Mouse (Mus musculus): Measurements from ENCODE around the gene Hipk3. TPM values are rescaled to one million over a fixed set of nuclear protein-coding genes. Genes with fewer than 3 reads are reported as not detected.

Hipk3 gene
- polyA plus RNA-seq, 1 experiment from 2014 or later = 13.5 TPM

- DNase-seq (ENCODE audit: low spot score) (no peak), ATAC-seq (ENCODE audit: insufficient number of reproducible peaks, low FRiP score, low TSS enrichment, low read depth) (no peak)
- WGBS = 88% methylated on average over 2 of the region's 2 CpGs
Measured at GRCm38 (mm10) chr2:104489851-104490250, 4.4 kb downstream of the Hipk3 start.

GRCm38 (mm10) chr2:104484438-104484837 lies 9.8 kb downstream of the Hipk3 start:
- ATAC-seq (ENCODE audit: insufficient number of reproducible peaks, low FRiP score, low TSS enrichment, low read depth) (0 out of 2 replicates have a peak, but pooled peaks have one; percentile 44), DNase-seq (ENCODE audit: low spot score) (peak; percentile 29)
- Histone ChIP-seq H3K4me1 (ENCODE audit: control insufficient read depth, insufficient read depth, low read length) (0 out of 2 replicates have a peak, but pooled peaks cover 3% of the 10 kb centered on the region), H3K9me3 (ENCODE audit: control insufficient read depth, low read length) (no peaks in the 10 kb centered on the region), H3K4me2 (ENCODE audit: low read depth, severe bottlenecking) (no peak overlapping the region), H3K9ac (ENCODE audit: low read length) (no peak overlapping the region), H3K27ac (replicated peaks; ENCODE audit: low read depth, low read length) (no peak overlapping the region), H3K36me3 (ENCODE audit: control insufficient read depth, insufficient read depth, low read length) (no peaks in the 10 kb centered on the region), H3K4me3 (ENCODE audit: low read depth, low read length) (no peak overlapping the region), H3K27me3 (ENCODE audit: control insufficient read depth, insufficient read depth, low read length) (no peaks in the 10 kb centered on the region)
- 35% methylated on average over 5 of the region's 5 CpGs for WGBS

More at GRCm38 (mm10) chr2:104489851-104490250, 4.4 kb downstream of the Hipk3 start:
- Histone ChIP-seq H3K9me3 (ENCODE audit: control insufficient read depth, low read length) (no peaks in the 10 kb centered on the region), H3K9ac (ENCODE audit: low read length) (no peak overlapping the region), H3K4me1 (ENCODE audit: control insufficient read depth, insufficient read depth, low read length) (no peaks in the 10 kb centered on the region), H3K4me3 (ENCODE audit: low read depth, low read length) (no peak overlapping the region), H3K4me2 (ENCODE audit: low read depth, severe bottlenecking) (no peak overlapping the region), H3K36me3 (ENCODE audit: control insufficient read depth, insufficient read depth, low read length) (no peaks in the 10 kb centered on the region), H3K27me3 (ENCODE audit: control insufficient read depth, insufficient read depth, low read length) (no peaks in the 10 kb centered on the region), H3K27ac (replicated peaks; ENCODE audit: low read depth, low read length) (no peak overlapping the region)

GRCm38 (mm10) chr2:104482156-104482555 lies 12.1 kb downstream of the Hipk3 start:
- ATAC-seq (ENCODE audit: insufficient number of reproducible peaks, low FRiP score, low TSS enrichment, low read depth) (no peak), DNase-seq (ENCODE audit: low spot score) (no peak)
- Histone ChIP-seq H3K27ac (replicated peaks; ENCODE audit: low read depth, low read length) (no peak overlapping the region), H3K4me2 (ENCODE audit: low read depth, severe bottlenecking) (no peak overlapping the region), H3K9me3 (ENCODE audit: control insufficient read depth, low read length) (no peaks in the 10 kb centered on the region), H3K9ac (ENCODE audit: low read length) (no peak overlapping the region), H3K27me3 (ENCODE audit: control insufficient read depth, insufficient read depth, low read length) (no peaks in the 10 kb centered on the region), H3K36me3 (ENCODE audit: control insufficient read depth, insufficient read depth, low read length) (no peaks in the 10 kb centered on the region), H3K4me3 (ENCODE audit: low read depth, low read length) (no peak overlapping the region), H3K4me1 (ENCODE audit: control insufficient read depth, insufficient read depth, low read length) (0 out of 2 replicates have a peak, but pooled peaks cover 3% of the 10 kb centered on the region)

GRCm38 (mm10) chr2:104479054-104479453 lies 15.2 kb downstream of the Hipk3 start:
- Histone ChIP-seq H3K27me3 (ENCODE audit: control insufficient read depth, insufficient read depth, low read length) (no peaks in the 10 kb centered on the region), H3K4me3 (ENCODE audit: low read depth, low read length) (no peak overlapping the region), H3K4me1 (ENCODE audit: control insufficient read depth, insufficient read depth, low read length) (no peaks in the 10 kb centered on the region), H3K36me3 (ENCODE audit: control insufficient read depth, insufficient read depth, low read length) (no peaks in the 10 kb centered on the region), H3K4me2 (ENCODE audit: low read depth, severe bottlenecking) (no peak overlapping the region), H3K9ac (ENCODE audit: low read length) (no peak overlapping the region), H3K27ac (replicated peaks; ENCODE audit: low read depth, low read length) (no peak overlapping the region), H3K9me3 (ENCODE audit: control insufficient read depth, low read length) (no peaks in the 10 kb centered on the region)
- 84% methylated on average over 4 of the region's 4 CpGs for WGBS
- ATAC-seq (ENCODE audit: insufficient number of reproducible peaks, low FRiP score, low TSS enrichment, low read depth) (no peak), DNase-seq (ENCODE audit: low spot score) (no peak)

- Histone ChIP-seq H3K4me3 (ENCODE audit: low read depth, low read length) (no peak overlapping the region), H3K4me2 (ENCODE audit: low read depth, severe bottlenecking) (no peak overlapping the region), H3K27me3 (ENCODE audit: control insufficient read depth, insufficient read depth, low read length) (no peaks in the 10 kb centered on the region), H3K9me3 (ENCODE audit: control insufficient read depth, low read length) (no peaks in the 10 kb centered on the region), H3K36me3 (ENCODE audit: control insufficient read depth, insufficient read depth, low read length) (no peaks in the 10 kb centered on the region), H3K4me1 (ENCODE audit: control insufficient read depth, insufficient read depth, low read length) (no peaks in the 10 kb centered on the region), H3K27ac (replicated peaks; ENCODE audit: low read depth, low read length) (no peak overlapping the region), H3K9ac (ENCODE audit: low read length) (no peak overlapping the region)
- 74% methylated on average over 2 of the region's 2 CpGs for WGBS
- ATAC-seq (ENCODE audit: insufficient number of reproducible peaks, low FRiP score, low TSS enrichment, low read depth) = no peak
- DNase-seq (ENCODE audit: low spot score) = no peak
Measured at GRCm38 (mm10) chr2:104477398-104478015, 16.7 kb downstream of the Hipk3 start.

- no peaks in the 10 kb centered on the region for H3K4me1 ChIP-seq (ENCODE audit: control insufficient read depth, insufficient read depth, low read length)
- H3K9me3 ChIP-seq (ENCODE audit: control insufficient read depth, low read length) = no peaks in the 10 kb centered on the region
- DNase-seq (ENCODE audit: low spot score) (no peak), ATAC-seq (ENCODE audit: insufficient number of reproducible peaks, low FRiP score, low TSS enrichment, low read depth) (no peak)
- no peak overlapping the region for H3K27ac ChIP-seq (replicated peaks; ENCODE audit: low read depth, low read length)
- H3K4me3 ChIP-seq (ENCODE audit: low read depth, low read length) = no peak overlapping the region
- H3K9ac ChIP-seq (ENCODE audit: low read length) = no peak overlapping the region
- no peak overlapping the region for H3K4me2 ChIP-seq (ENCODE audit: low read depth, severe bottlenecking)
- no peaks in the 10 kb centered on the region for H3K27me3 ChIP-seq (ENCODE audit: control insufficient read depth, insufficient read depth, low read length)
- H3K36me3 ChIP-seq (ENCODE audit: control insufficient read depth, insufficient read depth, low read length) = no peaks in the 10 kb centered on the region; the same call in 1 of the 2 replicates
- 91% methylated on average over 6 of the region's 6 CpGs for WGBS
Measured at GRCm38 (mm10) chr2:104472056-104472455, 22.2 kb downstream of the Hipk3 start.

GRCm38 (mm10) chr2:104471161-104471560 lies 23.1 kb downstream of the Hipk3 start:
- Histone ChIP-seq H3K4me3 (ENCODE audit: low read depth, low read length) (no peak overlapping the region), H3K27ac (replicated peaks; ENCODE audit: low read depth, low read length) (no peak overlapping the region), H3K27me3 (ENCODE audit: control insufficient read depth, insufficient read depth, low read length) (no peaks in the 10 kb centered on the region), H3K9me3 (ENCODE audit: control insufficient read depth, low read length) (no peaks in the 10 kb centered on the region), H3K9ac (ENCODE audit: low read length) (no peak overlapping the region), H3K4me1 (ENCODE audit: control insufficient read depth, insufficient read depth, low read length) (no peaks in the 10 kb centered on the region), H3K4me2 (ENCODE audit: low read depth, severe bottlenecking) (no peak overlapping the region), H3K36me3 (ENCODE audit: control insufficient read depth, insufficient read depth, low read length) (no peaks in the 10 kb centered on the region; the same call in 1 of the 2 replicates)
- DNase-seq (ENCODE audit: low spot score) (no peak), ATAC-seq (ENCODE audit: insufficient number of reproducible peaks, low FRiP score, low TSS enrichment, low read depth) (no peak)
- 95% methylated on average over 16 of the region's 16 CpGs for WGBS

GRCm38 (mm10) chr2:104470536-104470935 lies 23.7 kb downstream of the Hipk3 start:
- Histone ChIP-seq H3K4me1 (ENCODE audit: control insufficient read depth, insufficient read depth, low read length) (no peaks in the 10 kb centered on the region), H3K36me3 (ENCODE audit: control insufficient read depth, insufficient read depth, low read length) (no peaks in the 10 kb centered on the region; the same call in 1 of the 2 replicates), H3K27ac (replicated peaks; ENCODE audit: low read depth, low read length) (no peak overlapping the region), H3K4me3 (ENCODE audit: low read depth, low read length) (no peak overlapping the region), H3K4me2 (ENCODE audit: low read depth, severe bottlenecking) (no peak overlapping the region), H3K27me3 (ENCODE audit: control insufficient read depth, insufficient read depth, low read length) (no peaks in the 10 kb centered on the region), H3K9me3 (ENCODE audit: control insufficient read depth, low read length) (no peaks in the 10 kb centered on the region), H3K9ac (ENCODE audit: low read length) (no peak overlapping the region)
- no peak for ATAC-seq (ENCODE audit: insufficient number of reproducible peaks, low FRiP score, low TSS enrichment, low read depth)
- DNase-seq (ENCODE audit: low spot score) = no peak
- 91% methylated on average over 6 of the region's 6 CpGs for WGBS

GRCm38 (mm10) chr2:104468419-104468818 lies 25.8 kb downstream of the Hipk3 start:
- Histone ChIP-seq H3K27ac (replicated peaks; ENCODE audit: low read depth, low read length) (no peak overlapping the region), H3K9me3 (ENCODE audit: control insufficient read depth, low read length) (no peaks in the 10 kb centered on the region), H3K4me2 (ENCODE audit: low read depth, severe bottlenecking) (no peak overlapping the region), H3K4me1 (ENCODE audit: control insufficient read depth, insufficient read depth, low read length) (no peaks in the 10 kb centered on the region), H3K9ac (ENCODE audit: low read length) (no peak overlapping the region), H3K36me3 (ENCODE audit: control insufficient read depth, insufficient read depth, low read length) (no peaks in the 10 kb centered on the region; the same call in 1 of the 2 replicates), H3K27me3 (ENCODE audit: control insufficient read depth, insufficient read depth, low read length) (no peaks in the 10 kb centered on the region), H3K4me3 (ENCODE audit: low read depth, low read length) (no peak overlapping the region)
- WGBS = 82% methylated on average over 5 of the region's 5 CpGs
- no peak for ATAC-seq (ENCODE audit: insufficient number of reproducible peaks, low FRiP score, low TSS enrichment, low read depth)
- no peak for DNase-seq (ENCODE audit: low spot score)
